Mouse (Mus musculus) midbrain, embryonic 16.5 days (tissue): ENCODE measurements around the gene 3110040M04Rik. TPM values are rescaled to one million over a fixed set of nuclear protein-coding genes. Genes with fewer than 3 reads are reported as not detected.
"Not testable (repeated sequence)": the region's sequence is repeated elsewhere in the genome, so short reads cannot be mapped to it uniquely, and the experiment has no call there.

Experiments used
- ATAC-seq: fragments of 200-750 bp; cut with Nextera tagmentation; 2 replicates; pipeline ENCODE4 v1.8.0; 2017; ENCODE audit warnings: moderate TSS enrichment
- H3K27ac ChIP-seq: fragments of 300-500 bp; sonication (generic); 2 replicates; pipeline ENCODE4 v1.5.1; 2014; ENCODE audit warnings: mild to moderate bottlenecking, low read length, mixed read lengths
- H3K27me3 ChIP-seq: fragments of 300-500 bp; sonication (generic); 2 replicates; pipeline ENCODE4 v1.6.1; 2014; ENCODE audit warnings: low read depth, low read length, mixed read lengths; ENCODE audit not compliant: control insufficient read depth, insufficient read depth
- H3K36me3 ChIP-seq: fragments of 300-500 bp; sonication (generic); 2 replicates; pipeline ENCODE4 v1.6.1; 2014; ENCODE audit warnings: mild to moderate bottlenecking, low read length, moderate library complexity, mixed read lengths; ENCODE audit not compliant: control insufficient read depth, insufficient read depth
- H3K4me1 ChIP-seq: fragments of 300-500 bp; sonication (generic); 2 replicates; pipeline ENCODE4 v1.6.1; 2014; ENCODE audit warnings: mild to moderate bottlenecking, low read length, mixed read lengths; ENCODE audit not compliant: control insufficient read depth, insufficient read depth
- H3K4me2 ChIP-seq: fragments of 300-500 bp; sonication (generic); 2 replicates; pipeline ENCODE4 v1.6.1; 2014; ENCODE audit warnings: mild to moderate bottlenecking, low read length, mixed read lengths
- H3K4me3 ChIP-seq: fragments of 300-500 bp; sonication (generic); 2 replicates; pipeline ENCODE4 v1.5.1; 2014; ENCODE audit warnings: low read depth, mild to moderate bottlenecking, low read length, moderate library complexity, mixed read lengths
- H3K9ac ChIP-seq: fragments of 300-500 bp; sonication (generic); 2 replicates; pipeline ENCODE4 v1.6.1; 2014; ENCODE audit warnings: low read depth, low read length, mixed read lengths
- H3K9me3 ChIP-seq: fragments of 300-500 bp; sonication (generic); replicated peaks from 2 replicates; pipeline ENCODE4 v1.6.1; 2014; ENCODE audit warnings: mild to moderate bottlenecking, low read length, mixed read lengths; ENCODE audit not compliant: control insufficient read depth, poor library complexity, severe bottlenecking
- WGBS: fragments of 180-500 bp; shearing (Covaris S2); extraction: QIAGEN DNeasy Blood & Tissue Kit; methylation state at CpG from one replicate; pipeline ENCODE4 v1.1.7; 2014; 5-methylcytosine and 5-hydroxymethylcytosine counted together
- polyA plus RNA-seq: library from polyadenylated mRNA; unstranded; fragments of >200 nt; fragmentation: Nextera tagmentation; extraction: Ambion mirVana; gene quantifications from 2 replicates; pipeline ENCODE4 v1.2.1, GENCODE M21; 2015

Gene 3110040M04Rik
- polyA plus RNA-seq, result not detected in 2 replicates

GRCm38 (mm10) chr1:151203818-151204217 lies at the start of gene 3110040M04Rik:
3110040M04Rik (plus strand) TSS chr1:151204121.
- ATAC-seq, H3K9ac ChIP-seq, H3K4me2 ChIP-seq, H3K27ac ChIP-seq, H3K4me1 ChIP-seq, H3K27me3 ChIP-seq, H3K4me3 ChIP-seq, H3K9me3 ChIP-seq, H3K36me3 ChIP-seq: not testable (repeated sequence)
- WGBS, result no CpG with 5 or more reads among the region's 6 CpGs

- WGBS, result 93% methylated on average over 9 of the region's 9 CpGs
- ATAC-seq, H3K4me2 ChIP-seq: not testable (repeated sequence)
Measured at GRCm38 (mm10) chr1:151154131-151154530, 49.8 kb upstream of the 3110040M04Rik start.

GRCm38 (mm10) chr1:151156129-151156528 lies 47.8 kb upstream of the 3110040M04Rik start:
- Histone ChIP-seq H3K9me3 (no peaks in the 10 kb centered on the region), H3K4me2 (no peak overlapping the region), H3K27me3 (no peaks in the 10 kb centered on the region), H3K27ac (no peak overlapping the region), H3K4me1 (0 out of 2 replicates have a peak, but pooled peaks cover 2% of the 10 kb centered on the region), H3K36me3 (no peaks in the 10 kb centered on the region), H3K4me3 (no peak overlapping the region), H3K9ac (no peak overlapping the region)
- no peak for ATAC-seq
- 96% methylated on average over 3 of the region's 3 CpGs for WGBS

More at GRCm38 (mm10) chr1:151154131-151154530, 49.8 kb upstream of the 3110040M04Rik start:
- not testable (repeated sequence) for H3K36me3 ChIP-seq, H3K27me3 ChIP-seq, H3K9me3 ChIP-seq, H3K4me1 ChIP-seq, H3K4me3 ChIP-seq, H3K9ac ChIP-seq, H3K27ac ChIP-seq

GRCm38 (mm10) chr1:151156777-151157632 lies 46.9 kb upstream of the 3110040M04Rik start:
- Histone ChIP-seq H3K9me3 (no peaks in the 10 kb centered on the region), H3K9ac (no peak overlapping the region), H3K4me3 (no peak overlapping the region), H3K27ac (no peak overlapping the region), H3K4me1 (0 out of 2 replicates have a peak, but pooled peaks cover 2% of the 10 kb centered on the region), H3K27me3 (no peaks in the 10 kb centered on the region), H3K36me3 (no peaks in the 10 kb centered on the region), H3K4me2 (no peak overlapping the region)
- 75% methylated on average over 7 of the region's 7 CpGs for WGBS
- ATAC-seq, result no peak

DNA sequence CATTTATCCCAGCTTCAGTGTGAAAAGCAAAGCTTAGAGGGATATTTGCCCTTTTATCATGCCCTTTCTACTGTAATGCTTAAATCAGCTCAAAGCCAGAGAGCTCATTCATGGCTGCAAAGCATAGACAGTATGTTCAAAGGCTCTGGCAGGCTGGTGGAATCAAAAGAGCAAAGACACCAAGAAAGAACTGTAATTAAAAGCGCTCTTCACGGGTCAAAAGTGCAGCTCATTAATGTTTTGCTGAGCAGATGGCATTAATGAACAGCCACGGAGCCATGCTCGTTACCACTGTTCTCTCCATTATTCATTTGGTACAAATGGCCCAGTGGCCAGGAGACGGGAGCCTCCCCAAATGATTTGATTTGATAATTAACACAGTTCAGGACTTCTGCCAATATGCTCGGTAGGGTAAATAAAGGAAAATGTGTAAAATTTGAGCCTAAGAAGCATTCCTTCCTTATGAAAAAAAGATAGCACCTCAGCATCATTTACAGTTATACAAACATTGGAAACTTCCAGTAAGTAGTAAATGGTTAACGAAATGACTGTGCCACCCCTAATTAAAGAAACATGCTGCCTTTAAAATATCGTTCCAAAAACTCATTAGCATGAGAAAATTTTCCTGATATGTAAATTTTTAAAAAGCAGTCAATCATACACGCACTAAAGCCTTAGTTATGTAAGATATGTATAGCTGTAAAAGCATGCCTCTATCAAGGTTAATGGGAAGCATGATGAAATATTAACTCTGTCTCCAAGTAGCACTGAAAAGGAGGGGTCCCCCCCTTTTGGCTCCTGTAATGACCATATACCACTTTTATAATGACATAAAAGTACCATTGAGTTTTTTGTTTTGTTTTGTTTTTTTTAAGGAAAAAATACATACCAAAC lies 45.7 kb upstream of the 3110040M04Rik start:
- Histone ChIP-seq H3K27me3 (no peaks in the 10 kb centered on the region), H3K27ac (no peak overlapping the region), H3K4me3 (no peak overlapping the region), H3K9me3 (no peaks in the 10 kb centered on the region), H3K4me2 (no peak overlapping the region), H3K9ac (no peak overlapping the region), H3K36me3 (no peaks in the 10 kb centered on the region), H3K4me1 (0 out of 2 replicates have a peak, but pooled peaks cover 2% of the 10 kb centered on the region)
- whole genome bisulfite sequencing, result 28% methylated on average over 9 of the region's 9 CpGs
- ATAC-seq, result peak; percentile 78

DNA sequence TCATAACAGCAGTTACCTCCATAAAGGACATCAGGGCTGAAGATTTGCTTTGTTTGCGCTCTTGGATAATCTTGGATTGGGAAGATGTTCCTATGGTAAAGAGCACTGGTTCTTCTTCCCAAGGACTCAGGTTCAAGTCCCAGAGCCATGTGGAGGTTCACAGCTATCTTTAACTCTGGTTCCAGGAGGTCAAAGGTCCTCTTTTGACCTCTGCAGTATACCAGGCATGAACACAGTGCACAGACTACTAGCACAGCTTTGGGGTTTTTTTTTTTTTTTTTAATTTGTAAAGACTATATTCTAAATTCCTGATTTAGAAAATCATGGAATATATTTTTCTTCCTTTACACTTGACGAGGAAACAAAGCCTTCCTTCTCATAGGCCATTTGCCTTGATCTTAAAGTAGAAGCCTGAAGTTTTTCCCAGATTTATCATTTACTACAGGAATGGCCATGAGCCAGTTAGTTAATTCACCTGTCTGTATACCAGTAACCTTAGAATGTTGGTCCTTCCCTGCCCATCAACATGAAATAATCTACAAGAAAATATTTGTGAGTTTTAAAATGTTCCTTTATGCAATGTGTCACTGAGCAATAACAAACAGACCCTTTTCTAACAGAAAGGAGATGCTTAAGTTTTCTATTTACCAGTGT lies 44.9 kb upstream of the 3110040M04Rik start:
- no peaks in the 10 kb centered on the region for H3K27me3 ChIP-seq
- no peak overlapping the region for H3K4me2 ChIP-seq
- H3K9me3 ChIP-seq, result no peaks in the 10 kb centered on the region
- H3K4me3 ChIP-seq, result no peak overlapping the region
- no peak for ATAC-seq
- H3K27ac ChIP-seq, result no peak overlapping the region
- H3K4me1 ChIP-seq, result 0 out of 2 replicates have a peak, but pooled peaks cover 2% of the 10 kb centered on the region
- no peak overlapping the region for H3K9ac ChIP-seq
- no peaks in the 10 kb centered on the region for H3K36me3 ChIP-seq
- WGBS, result 93% methylated on average over 2 of the region's 2 CpGs

- H3K27ac ChIP-seq, result no peak overlapping the region
- H3K4me3 ChIP-seq, result no peak overlapping the region
- ATAC-seq, result no peak
- H3K4me1 ChIP-seq, result peaks cover 18% of the 10 kb centered on the region
- H3K9ac ChIP-seq, result no peak overlapping the region
- no peaks in the 10 kb centered on the region for H3K9me3 ChIP-seq
- WGBS, result 32% methylated on average over 8 of the region's 8 CpGs
- no peaks in the 10 kb centered on the region for H3K36me3 ChIP-seq
- H3K27me3 ChIP-seq, result no peaks in the 10 kb centered on the region
- H3K4me2 ChIP-seq, result no peak overlapping the region
Measured at GRCm38 (mm10) chr1:151166031-151166430, 37.9 kb upstream of the 3110040M04Rik start.

DNA sequence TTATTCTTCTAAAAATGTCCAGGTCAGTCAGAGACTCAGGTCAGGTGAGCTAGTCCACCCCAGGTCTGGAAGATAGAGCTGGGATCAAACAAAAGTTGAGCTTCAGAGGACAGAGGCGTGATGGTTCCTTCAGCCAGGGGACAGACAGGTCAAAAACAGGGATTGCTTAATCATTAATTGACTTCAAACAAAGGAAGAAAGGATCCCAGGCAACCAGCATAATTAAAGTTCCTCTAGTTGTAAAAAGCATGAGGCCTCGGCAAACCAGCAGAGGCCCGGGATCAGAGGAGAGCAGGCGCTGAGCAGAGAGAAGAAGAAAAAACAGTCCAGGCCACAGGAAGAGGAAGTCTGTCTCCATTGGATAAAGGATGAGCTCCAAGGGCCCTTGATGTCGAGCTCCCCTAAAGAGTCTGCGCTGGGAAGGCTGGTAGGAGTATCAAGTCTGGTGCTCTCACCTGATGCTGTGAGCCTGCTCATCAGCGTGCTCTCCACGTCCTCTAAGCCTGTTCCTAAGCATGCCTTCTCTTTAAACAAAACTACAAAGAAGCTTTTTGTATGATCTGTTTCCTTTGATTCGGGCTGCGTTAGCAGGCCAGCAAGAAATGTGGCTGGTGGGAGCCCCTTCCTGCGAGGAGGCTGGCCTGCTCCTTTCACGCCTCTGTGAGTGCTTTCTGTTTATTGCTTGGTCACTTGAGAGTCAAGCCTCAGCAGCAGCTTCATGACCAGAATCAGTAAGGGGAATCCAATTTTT lies 36.4 kb upstream of the 3110040M04Rik start:
- Histone ChIP-seq H3K9ac (no peak overlapping the region), H3K9me3 (no peaks in the 10 kb centered on the region), H3K4me3 (no peak overlapping the region), H3K4me1 (peaks cover 18% of the 10 kb centered on the region), H3K4me2 (0 out of 2 replicates have a peak overlapping the region, but pooled peaks have one; percentile 3), H3K27ac (peak overlapping the region; percentile 48), H3K36me3 (no peaks in the 10 kb centered on the region), H3K27me3 (no peaks in the 10 kb centered on the region)
- WGBS, result 12% methylated on average over 12 of the region's 12 CpGs
- peak; percentile 90 for ATAC-seq
